Mouse (Mus musculus) myocyte (in vitro differentiated cells): ENCODE measurements at regions not wholly inside any gene's neighbourhood (a gene's known extent, or its start where the extent isn't known, plus 50 kb on each side); places are given as distances from the start of the nearest gene placed in this dataset.

Experiments used
- H3K27me3 ChIP-seq: one replicate; pipeline ENCODE4 v1.6.1; 2011; ENCODE audit not compliant: control insufficient read depth, insufficient read depth, insufficient read length
- H3K36me3 ChIP-seq: one replicate; pipeline ENCODE4 v1.6.1; 2011; ENCODE audit not compliant: control insufficient read depth, insufficient read depth
- H3K4me2 ChIP-seq: one replicate; pipeline ENCODE4 v1.6.1; 2011; ENCODE audit warnings: low read depth, control low read depth
- H3K4me3 ChIP-seq: one replicate; pipeline ENCODE4 v1.5.1; 2011; ENCODE audit warnings: mild to moderate bottlenecking, control low read depth, moderate library complexity
- H3K79me2 ChIP-seq: one replicate; pipeline ENCODE4 v1.6.1; 2011; ENCODE audit not compliant: control insufficient read depth, insufficient read depth
- H3ac ChIP-seq: one replicate; pipeline ENCODE4 v1.6.1; 2011; ENCODE audit not compliant: control insufficient read depth, insufficient read length
- CEBPB ChIP-seq: IDR thresholded peaks from 2 replicates; pipeline ENCODE4 v1.6.1; 2011; ENCODE audit warnings: mild to moderate bottlenecking, moderate library complexity; ENCODE audit not compliant: poor library complexity, insufficient read depth, severe bottlenecking
- E2F4 ChIP-seq: IDR thresholded peaks from one replicate; pipeline ENCODE4 v1.6.1; 2011; ENCODE audit warnings: mild to moderate bottlenecking, control low read depth, moderate library complexity; ENCODE audit not compliant: insufficient read depth
- MAX ChIP-seq: IDR thresholded peaks from one replicate; pipeline ENCODE4 v1.6.1; 2011; ENCODE audit warnings: low read depth, mild to moderate bottlenecking, control low read depth
- MYOD1 ChIP-seq, 3 experiments: IDR thresholded peaks; one replicate each; pipeline ENCODE4 v1.6.1; 2011; ENCODE audit warnings: control low read depth in 2 of 3, low read depth in 2 of 3, mild to moderate bottlenecking in 2 of 3, moderate library complexity in 1 of 3; ENCODE audit not compliant: insufficient read length in 2 of 3, control insufficient read depth in 1 of 3
- MYOG ChIP-seq, 3 experiments: IDR thresholded peaks; one replicate each; pipeline ENCODE4 v1.6.1; 2011; ENCODE audit warnings: control low read depth in 2 of 3, low read depth in 2 of 3, mild to moderate bottlenecking in 2 of 3; ENCODE audit not compliant: insufficient read length in 2 of 3, control insufficient read depth in 1 of 3, insufficient read depth in 1 of 3
- POLR2A ChIP-seq: IDR thresholded peaks from one replicate; pipeline ENCODE4 v1.6.1; 2011; ENCODE audit warnings: low read depth, mild to moderate bottlenecking, control low read depth, moderate library complexity; ENCODE audit not compliant: insufficient read length
- POLR2AphosphoS2 ChIP-seq: IDR thresholded peaks from one replicate; pipeline ENCODE4 v1.6.1; 2011; ENCODE audit warnings: low read depth, control low read depth; ENCODE audit not compliant: insufficient read length
- REST ChIP-seq: IDR thresholded peaks from one replicate; pipeline ENCODE4 v1.6.1; 2011; ENCODE audit warnings: mild to moderate bottlenecking, control low read depth, moderate library complexity; ENCODE audit not compliant: insufficient read depth, insufficient read length
- SRF ChIP-seq: IDR thresholded peaks from one replicate; pipeline ENCODE4 v1.6.1; 2011; ENCODE audit warnings: low read depth; ENCODE audit not compliant: control insufficient read depth, insufficient read length
- TCF12 ChIP-seq: IDR thresholded peaks from one replicate; pipeline ENCODE4 v1.6.1; 2011; ENCODE audit warnings: mild to moderate bottlenecking, control low read depth; ENCODE audit not compliant: poor library complexity, insufficient read depth, severe bottlenecking
- TCF3 ChIP-seq: IDR thresholded peaks from one replicate; pipeline ENCODE4 v1.6.1; 2011; ENCODE audit warnings: low read depth, control low read depth; ENCODE audit not compliant: insufficient read length
- USF1 ChIP-seq: IDR thresholded peaks from one replicate; pipeline ENCODE4 v1.6.1; 2011; ENCODE audit warnings: low read depth, mild to moderate bottlenecking, control low read depth, moderate library complexity

GRCm38 (mm10) chr2:124927882-124928758 is 139.8 kb upstream of the Slc24a5 start:
- no peaks in the 10 kb centered on the region for H3K36me3 ChIP-seq
- H3K4me3 ChIP-seq = no peak overlapping the region
- no peaks in the 10 kb centered on the region for H3K27me3 ChIP-seq
- no peak overlapping the region for H3K4me2 ChIP-seq
- H3ac ChIP-seq = no peak overlapping the region
- TF ChIP-seq CEBPB (0 out of 2 replicates have a peak, but pooled peaks have one; percentile 66), TCF3 (no peak)
- H3K79me2 ChIP-seq = no peaks in the 10 kb centered on the region

DNA sequence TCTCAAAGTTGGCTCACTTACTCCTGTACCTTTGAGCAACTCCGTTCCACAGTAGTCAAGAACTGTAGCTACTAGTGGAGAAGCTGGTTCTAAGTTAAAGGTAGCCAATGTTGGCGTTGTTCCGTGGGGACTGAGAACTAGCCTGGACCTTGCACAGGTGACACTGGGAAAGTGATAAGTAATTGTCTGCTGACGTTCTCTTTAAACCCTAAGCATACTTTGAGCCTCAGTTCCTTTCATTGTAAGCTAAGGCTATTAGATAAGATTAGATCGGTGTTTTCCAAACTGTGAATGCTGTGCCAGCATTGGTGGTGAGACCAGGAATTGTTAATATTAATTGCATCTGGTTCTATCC is 139.2 kb upstream of the Slc24a5 start:
- Histone ChIP-seq H3K27me3 (no peaks in the 10 kb centered on the region), H3K4me2 (no peak overlapping the region), H3ac (no peak overlapping the region), H3K4me3 (no peak overlapping the region), H3K79me2 (no peaks in the 10 kb centered on the region), H3K36me3 (no peaks in the 10 kb centered on the region)
- no peak for TF ChIP-seq CEBPB
- no peak for TF ChIP-seq POLR2A
- TF ChIP-seq MYOD1 (IDR thresholded peaks at IDR 0.05; ENCODE audit: control insufficient read depth in 1 of 3, insufficient read length in 2 of 3, low read depth in 2 of 3) = no peak
- TF ChIP-seq SRF = no peak

DNA sequence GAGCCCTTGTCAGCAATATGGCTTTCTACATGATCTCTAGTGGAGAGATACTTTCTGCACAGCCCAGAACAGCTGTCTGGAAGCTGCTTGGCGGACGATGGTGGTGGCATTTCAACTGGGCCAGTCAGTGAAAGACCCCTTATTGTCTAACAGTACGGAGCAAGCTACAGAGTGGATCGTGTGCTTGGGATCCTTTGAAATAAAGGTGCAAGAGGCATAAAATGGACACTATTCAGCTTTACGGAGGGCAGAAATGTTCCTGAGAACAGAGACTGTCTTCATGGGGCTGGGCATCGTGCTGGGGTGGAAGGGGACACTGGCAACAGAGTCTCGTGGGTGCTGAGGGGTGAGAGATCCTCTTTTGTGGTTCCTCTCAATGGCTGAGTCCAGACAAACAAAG is 137.2 kb upstream of the Slc24a5 start:
- TF ChIP-seq MYOG (IDR thresholded peaks at IDR 0.05; ENCODE audit: control insufficient read depth in 1 of 3, insufficient read depth in 1 of 3, insufficient read length in 2 of 3, low read depth in 2 of 3) = no peak
- H3ac ChIP-seq = no peak overlapping the region
- no peaks in the 10 kb centered on the region for H3K36me3 ChIP-seq
- H3K4me3 ChIP-seq = no peak overlapping the region
- H3K4me2 ChIP-seq = no peak overlapping the region
- H3K27me3 ChIP-seq = no peaks in the 10 kb centered on the region
- no peaks in the 10 kb centered on the region for H3K79me2 ChIP-seq

GRCm38 (mm10) chr2:124932566-124932965 is 135.4 kb upstream of the Slc24a5 start:
- no peak overlapping the region for H3ac ChIP-seq
- no peak overlapping the region for H3K4me3 ChIP-seq
- no peaks in the 10 kb centered on the region for H3K36me3 ChIP-seq
- H3K79me2 ChIP-seq = no peaks in the 10 kb centered on the region
- H3K27me3 ChIP-seq = no peaks in the 10 kb centered on the region
- TF ChIP-seq TCF12 (no peak), POLR2A (no peak)
- H3K4me2 ChIP-seq = no peak overlapping the region

DNA sequence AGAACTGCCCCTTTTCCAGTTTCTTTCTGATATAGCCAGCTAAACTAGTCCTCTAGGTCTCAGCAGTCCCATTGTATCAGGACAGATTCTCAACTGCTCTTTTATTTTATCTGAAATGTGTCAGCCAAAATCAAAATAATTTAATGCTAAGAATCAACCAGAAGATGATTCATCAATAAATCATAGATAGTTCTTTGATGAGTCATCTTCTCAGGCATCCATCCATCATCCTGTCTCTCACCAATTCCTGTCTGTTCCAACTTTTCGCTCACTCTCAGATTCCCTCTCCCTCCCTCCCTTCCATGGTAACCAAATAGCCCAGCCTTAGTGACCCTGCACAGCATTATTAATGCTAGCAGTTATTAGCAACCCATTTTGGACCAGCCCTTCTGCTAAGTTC is 134.0 kb upstream of the Slc24a5 start:
- no peak overlapping the region for H3K4me2 ChIP-seq
- no peaks in the 10 kb centered on the region for H3K27me3 ChIP-seq
- no peaks in the 10 kb centered on the region for H3K36me3 ChIP-seq
- no peak overlapping the region for H3K4me3 ChIP-seq
- TF ChIP-seq POLR2AphosphoS2 (no peak), REST (no peak), TCF12 (no peak), MAX (no peak), SRF (no peak)
- no peak overlapping the region for H3ac ChIP-seq
- H3K79me2 ChIP-seq = no peaks in the 10 kb centered on the region

- Histone ChIP-seq H3K4me2 (no peak overlapping the region), H3K27me3 (no peaks in the 10 kb centered on the region), H3ac (no peak overlapping the region), H3K36me3 (no peaks in the 10 kb centered on the region), H3K4me3 (no peak overlapping the region), H3K79me2 (no peaks in the 10 kb centered on the region)
- TF ChIP-seq TCF12 = no peak
- no peak for TF ChIP-seq E2F4
- TF ChIP-seq MAX = no peak
- no peak for TF ChIP-seq POLR2AphosphoS2
- no peak for TF ChIP-seq MYOD1 (IDR thresholded peaks at IDR 0.05; ENCODE audit: control insufficient read depth in 1 of 3, insufficient read length in 2 of 3, low read depth in 2 of 3)
- no peak for TF ChIP-seq POLR2A
- TF ChIP-seq TCF3 = no peak
- TF ChIP-seq SRF = no peak
- no peak for TF ChIP-seq USF1
- no peak for TF ChIP-seq MYOG (IDR thresholded peaks at IDR 0.05; ENCODE audit: control insufficient read depth in 1 of 3, insufficient read depth in 1 of 3, insufficient read length in 2 of 3, low read depth in 2 of 3)
- no peak for TF ChIP-seq REST
- no peak for TF ChIP-seq CEBPB
These were observed 119.6 kb upstream of the Slc24a5 start for GRCm38 (mm10) chr2:124948263-124948781.
